Comparison of ENCODE assay signal across 24 mouse cellular contexts in the genomic region with DNA sequence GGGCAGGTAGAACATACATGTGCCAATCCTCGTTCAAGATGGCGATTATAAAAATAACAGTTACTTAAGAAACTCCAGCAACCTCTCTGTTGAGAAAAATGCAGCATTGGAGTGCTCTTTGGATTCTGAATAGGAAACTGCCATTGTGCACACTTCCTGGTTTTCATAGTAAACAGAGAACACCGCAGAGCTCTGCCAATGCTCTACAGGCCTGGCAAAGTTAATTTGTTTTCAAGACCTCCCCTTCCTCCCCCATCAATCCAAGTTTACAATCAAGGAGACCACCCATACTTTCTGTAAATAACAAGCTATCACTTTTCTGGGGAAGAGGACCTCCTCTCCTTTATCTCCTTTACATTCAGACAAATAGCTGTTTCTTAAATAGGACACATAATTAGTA.
A peak's percentile ranks its signal among the peaks of the same experiment; 100 is the strongest.
DNase-seq lines count a peak whose midpoint lies in the region; ATAC-seq and TF ChIP-seq lines count a peak whose summit lies in the region.
"Had no signal": no experiment of that assay in that cellular context is flagged by ENCODE, and none has a peak within 500 bp of the region (broad histone marks: within the 10 kb centered on the region; RNA-seq: fewer than 3 reads in every experiment).

No protein-coding gene starts in this region.

- no peaks in the 10 kb centered on the region for H3K79me2 ChIP-seq in heart, adult 2 months (replicated peaks; ENCODE audit: control insufficient read depth, insufficient read depth, low read length)

- ATAC-seq in hindbrain, postnatal 0 days: no peak
- no peak for ATAC-seq in hindbrain, embryonic 12.5 days (ENCODE audit: low FRiP score)
- ATAC-seq in lung, embryonic 15.5 days (ENCODE audit: borderline replicate concordance, extremely low read depth, low FRiP score, low TSS enrichment): peak; percentile 59; the same call in 1 of the 2 replicates
- ATAC-seq: CD4-positive, CD25-positive, alpha-beta regulatory T cell, adult 4 months; forebrain, embryonic 13.5 days; forebrain, embryonic 16.5 days had no signal

- H3K4me2 ChIP-seq in hindbrain, postnatal 0 days (ENCODE audit: low read depth, low read length): no peak overlapping the region
- H3K4me2 ChIP-seq in hindbrain, embryonic 12.5 days (replicated peaks): no peak overlapping the region
- no peak overlapping the region for H3K4me2 ChIP-seq in lung, embryonic 15.5 days
- H3K4me2 ChIP-seq: embryonic facial prominence, embryonic 13.5 days; forebrain, embryonic 13.5 days; heart, embryonic 13.5 days; hindbrain, embryonic 14.5 days had no signal

- no peak for TF ChIP-seq CTCF in heart, adult 2 months (IDR thresholded peaks at IDR 0.05)
- TF ChIP-seq CTCF in hindbrain, postnatal 0 days (IDR thresholded peaks at IDR 0.05; ENCODE audit: low read depth): no peak

- H3K4me1 ChIP-seq in heart, adult 2 months (ENCODE audit: control insufficient read depth, insufficient read depth, low read length): peaks cover 3% of the 10 kb centered on the region
- H3K4me1 ChIP-seq in hindbrain, postnatal 0 days (ENCODE audit: insufficient read depth, low read length): no peaks in the 10 kb centered on the region
- peaks cover 6% of the 10 kb centered on the region for H3K4me1 ChIP-seq in hindbrain, embryonic 12.5 days
- H3K4me1 ChIP-seq in lung, embryonic 15.5 days: 0 out of 2 replicates have a peak, but pooled peaks cover 3% of the 10 kb centered on the region
- H3K4me1 ChIP-seq: embryonic facial prominence, embryonic 13.5 days; forebrain, embryonic 13.5 days; heart, embryonic 10.5 days; heart, embryonic 13.5 days had no signal

- H3K27me3 ChIP-seq in heart, adult 2 months (ENCODE audit: control insufficient read depth, insufficient read depth, low read length): no peaks in the 10 kb centered on the region
- H3K27me3 ChIP-seq in hindbrain, postnatal 0 days (ENCODE audit: insufficient read depth, low read length): no peaks in the 10 kb centered on the region
- no peaks in the 10 kb centered on the region for H3K27me3 ChIP-seq in hindbrain, embryonic 12.5 days
- H3K27me3 ChIP-seq in lung, embryonic 15.5 days: no peaks in the 10 kb centered on the region
- H3K27me3 ChIP-seq: embryonic facial prominence, embryonic 13.5 days; forebrain, embryonic 13.5 days; heart, embryonic 13.5 days had no signal

- 37% methylated on average over 3 of the region's 3 CpGs for WGBS in heart, adult 2 months
- 74% methylated on average over 3 of the region's 3 CpGs for WGBS in hindbrain, postnatal 0 days
- WGBS in hindbrain, embryonic 12.5 days: 83% methylated on average over 3 of the region's 3 CpGs
- 42% methylated on average over 3 of the region's 3 CpGs for WGBS in lung, embryonic 15.5 days

- no peak overlapping the region for H3K9ac ChIP-seq in heart, adult 2 months (ENCODE audit: low read depth, low read length)
- no peak overlapping the region for H3K9ac ChIP-seq in hindbrain, postnatal 0 days (replicated peaks; ENCODE audit: low read length)
- no peak overlapping the region for H3K9ac ChIP-seq in hindbrain, embryonic 12.5 days
- H3K9ac ChIP-seq in lung, embryonic 15.5 days: no peak overlapping the region
- H3K9ac ChIP-seq: embryonic facial prominence, embryonic 13.5 days; forebrain, embryonic 13.5 days; heart, embryonic 13.5 days; hindbrain, embryonic 14.5 days had no signal

- H3K27ac ChIP-seq in heart, adult 2 months: peak overlapping the region; percentile 69
- H3K27ac ChIP-seq in hindbrain, postnatal 0 days: no peak overlapping the region
- no peak overlapping the region for H3K27ac ChIP-seq in hindbrain, embryonic 12.5 days
- peak overlapping the region; percentile 44; the same call in 1 of the 2 replicates for H3K27ac ChIP-seq in lung, embryonic 15.5 days
- H3K27ac ChIP-seq: embryonic facial prominence, embryonic 13.5 days; forebrain, embryonic 10.5 days; forebrain, embryonic 13.5 days; heart, embryonic 10.5 days; heart, embryonic 13.5 days; hindbrain, embryonic 10.5 days; hindbrain, embryonic 14.5 days had no signal

- TF ChIP-seq POLR2A in heart, adult 2 months (IDR thresholded peaks at IDR 0.05; ENCODE audit: insufficient read depth, low read depth, low read length): no peak

- no peak overlapping the region for H3K4me3 ChIP-seq in heart, adult 2 months
- no peak overlapping the region for H3K4me3 ChIP-seq in hindbrain, postnatal 0 days (ENCODE audit: low read length)
- no peak overlapping the region for H3K4me3 ChIP-seq in hindbrain, embryonic 12.5 days
- no peak overlapping the region for H3K4me3 ChIP-seq in lung, embryonic 15.5 days
- H3K4me3 ChIP-seq: embryonic facial prominence, embryonic 13.5 days; forebrain, embryonic 10.5 days; forebrain, embryonic 13.5 days; heart, embryonic 10.5 days; heart, embryonic 13.5 days; hindbrain, embryonic 10.5 days had no signal

- H3K9me3 ChIP-seq in hindbrain, postnatal 0 days (ENCODE audit: low read length): no peaks in the 10 kb centered on the region
- no peaks in the 10 kb centered on the region for H3K9me3 ChIP-seq in hindbrain, embryonic 12.5 days (replicated peaks)
- no peaks in the 10 kb centered on the region for H3K9me3 ChIP-seq in lung, embryonic 15.5 days
- H3K9me3 ChIP-seq: embryonic facial prominence, embryonic 13.5 days; forebrain, embryonic 10.5 days; forebrain, embryonic 13.5 days; heart, embryonic 10.5 days; heart, embryonic 13.5 days; hindbrain, embryonic 10.5 days had no signal

- TF ChIP-seq EP300 in heart, adult 2 months (IDR thresholded peaks at IDR 0.05; ENCODE audit: insufficient read depth, low read depth, low read length): no peak

- no peak for DNase-seq in heart, adult 2 months
- no peak for DNase-seq in heart, adult 11 months
- peak; percentile 27 for DNase-seq in hindbrain, postnatal 0 days (ENCODE audit: low spot score)
- no peak for DNase-seq in lung, postnatal 10 days
- peak; percentile 18 for DNase-seq in lung, postnatal 36 days
- no peak for DNase-seq in lung, postnatal 25 days (ENCODE audit: low spot score)
- DNase-seq: adrenal gland, adult 2 months; adrenal gland, postnatal 14 days; cerebellum, adult 11 months; cerebellum, adult 2 months; cerebellum, adult 9-11 months; cerebellum, postnatal 25 days; gastrocnemius, postnatal 25 days had no signal

- intact Hi-C loops in heart, adult 2 months (cut with DNase I): loop anchor here (2.0 to 5.0 kb wide), 2 partner anchors 26 to 53 kb away; no protein-coding TSS in a partner anchor

- H3K36me3 ChIP-seq in heart, adult 2 months (ENCODE audit: control insufficient read depth, insufficient read depth, low read length): peaks cover 3% of the 10 kb centered on the region
- no peaks in the 10 kb centered on the region for H3K36me3 ChIP-seq in hindbrain, postnatal 0 days (ENCODE audit: insufficient read depth, low read length)
- H3K36me3 ChIP-seq in hindbrain, embryonic 12.5 days: no peaks in the 10 kb centered on the region
- no peaks in the 10 kb centered on the region for H3K36me3 ChIP-seq in lung, embryonic 15.5 days
- H3K36me3 ChIP-seq: embryonic facial prominence, embryonic 13.5 days; forebrain, embryonic 10.5 days; heart, embryonic 10.5 days; heart, embryonic 13.5 days; hindbrain, embryonic 10.5 days had no signal

Comparison
In these comparisons a context has a peak if more than half of its experiments do, and no peak if none do; other contexts are left out.
1. DNase-seq: peak in hindbrain, postnatal 0 days (single experiment) and lung, postnatal 36 days (single experiment); none in heart, adult 2 months (0 of 2), heart, adult 11 months (single experiment), lung, postnatal 10 days (single experiment) and lung, postnatal 25 days (single experiment).
2. H3K27ac ChIP-seq: peak in heart, adult 2 months (single experiment) and lung, embryonic 15.5 days (single experiment); none in hindbrain, postnatal 0 days (single experiment) and hindbrain, embryonic 12.5 days (single experiment).